Mouse (Mus musculus) lung, embryonic 14.5 days (tissue): ENCODE results near the gene Vamp8. TPM values are rescaled to one million over a fixed set of nuclear protein-coding genes. Genes with fewer than 3 reads are reported as not detected.

Experiments used
- ATAC-seq: fragments of 200-750 bp; cut with Nextera tagmentation; 2 replicates; pipeline ENCODE4 v1.8.0; 2017; ENCODE audit warnings: mild to moderate bottlenecking, moderate TSS enrichment, moderate library complexity; ENCODE audit not compliant: insufficient read depth
- DNase-seq: peaks from one replicate; pipeline ENCODE4 v3.0.0-alpha.2; 2015
- H3K27ac ChIP-seq: fragments of 300-500 bp; sonication (generic); 2 replicates; pipeline ENCODE4 v1.5.1; 2014; ENCODE audit warnings: low read depth, mild to moderate bottlenecking, moderate library complexity
- H3K27me3 ChIP-seq: fragments of 300-500 bp; sonication (generic); 2 replicates; pipeline ENCODE4 v1.6.1; 2014; ENCODE audit warnings: low read length, control low read depth; ENCODE audit not compliant: insufficient read depth
- H3K36me3 ChIP-seq: fragments of 300-500 bp; sonication (generic); 2 replicates; pipeline ENCODE4 v1.6.1; 2014; ENCODE audit warnings: control low read depth; ENCODE audit not compliant: insufficient read depth
- H3K4me1 ChIP-seq: fragments of 300-500 bp; sonication (generic); 2 replicates; pipeline ENCODE4 v1.6.1; 2014; ENCODE audit warnings: antibody characterized with exemption, control low read depth; ENCODE audit not compliant: insufficient read depth
- H3K4me2 ChIP-seq: fragments of 300-500 bp; sonication (generic); 2 replicates; pipeline ENCODE4 v1.6.1; 2014; ENCODE audit warnings: mild to moderate bottlenecking
- H3K4me3 ChIP-seq: fragments of 300-500 bp; sonication (generic); 2 replicates; pipeline ENCODE4 v1.5.1; 2014; ENCODE audit warnings: low read depth, low read length
- H3K9ac ChIP-seq: fragments of 300-500 bp; sonication (generic); 2 replicates; pipeline ENCODE4 v1.6.1; 2014
- H3K9me3 ChIP-seq: fragments of 300-500 bp; sonication (generic); 2 replicates; pipeline ENCODE4 v1.6.1; 2016; ENCODE audit warnings: low read depth, low read length, control low read depth
- CTCF ChIP-seq: IDR thresholded peaks from 2 replicates; pipeline ENCODE4 v1.5.1; 2016; ENCODE audit warnings: antibody characterized with exemption, low read depth
- WGBS: fragments of 180-500 bp; shearing (Covaris S2); extraction: QIAGEN DNeasy Blood & Tissue Kit; methylation state at CpG from one replicate; pipeline ENCODE4 v1.1.7; 2014; 5-methylcytosine and 5-hydroxymethylcytosine counted together
- polyA plus RNA-seq: library from polyadenylated mRNA; unstranded; fragments of >200 nt; fragmentation: Nextera tagmentation; extraction: Ambion mirVana; gene quantifications from 2 replicates; pipeline ENCODE4 v1.2.1, GENCODE M21; 2014

The Vamp8 gene
- polyA plus RNA-seq: 132 and 137 TPM in 2 replicates

DNA sequence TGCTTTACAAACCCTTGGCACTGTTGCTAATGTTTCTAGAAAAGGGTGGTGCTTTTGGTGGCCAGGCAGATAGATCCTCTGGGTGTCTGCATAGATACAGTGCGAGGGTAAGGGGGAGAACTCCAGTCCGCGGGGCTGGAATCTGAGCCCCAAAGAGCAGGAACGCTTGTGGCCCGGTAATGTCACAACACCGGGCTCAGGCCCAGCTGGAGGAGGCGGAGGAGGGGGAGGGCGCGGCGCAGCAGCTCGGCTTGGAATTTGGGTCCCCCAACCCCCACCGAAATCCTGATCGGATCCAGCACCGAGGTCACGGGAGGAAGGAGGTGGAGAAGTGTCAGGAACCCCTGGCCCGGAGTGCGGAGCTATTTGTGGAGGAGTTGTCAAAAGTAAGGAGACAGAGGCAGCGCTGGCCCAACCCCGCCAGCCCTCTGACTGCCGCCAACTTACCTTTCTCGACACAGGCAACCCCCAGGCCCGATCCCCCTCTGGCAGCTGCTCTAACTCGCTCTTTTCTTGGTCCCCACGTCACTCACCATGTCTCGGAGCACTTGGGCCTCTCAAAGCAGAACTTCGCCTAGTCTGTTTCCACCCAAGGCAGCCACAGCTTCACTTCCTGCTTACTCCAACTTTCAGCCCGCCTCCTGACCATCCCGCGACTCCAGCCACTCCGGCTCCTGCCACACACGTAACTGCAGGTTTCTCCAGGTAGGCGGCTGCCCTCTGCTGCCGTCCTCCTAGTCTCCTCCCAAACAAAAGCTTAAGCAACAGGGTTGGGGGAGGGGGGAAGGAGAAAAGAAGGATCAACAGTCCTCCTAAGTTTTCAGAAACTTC, at the start of gene Vamp8:
Gene Vamp8, minus strand, starts transcription at position 763 of the 831 bp plus-strand sequence.
- Histone ChIP-seq H3K27ac (peak within 1 kb of the TSS; percentile 94), H3K36me3 (peaks cover 22% of the 10 kb centered on the region), H3K27me3 (no peaks in the 10 kb centered on the region), H3K4me1 (0 out of 2 replicates have a peak, but pooled peaks cover 7% of the 10 kb centered on the region), H3K9me3 (no peaks in the 10 kb centered on the region), H3K4me3 (peak within 1 kb of the TSS; percentile 52), H3K9ac (peak within 1 kb of the TSS; percentile 68), H3K4me2 (peak within 1 kb of the TSS; percentile 69)
- WGBS: under 1% methylated on average over 33 of the region's 33 CpGs
- peak; percentile 32; the same call in 1 of the 2 replicates for TF ChIP-seq CTCF
- DNase-seq (peak; percentile 78), ATAC-seq (peak; percentile 80)

GRCm38 (mm10) chr6:72439355-72440185, 49.1 kb upstream of the Vamp8 start, which contains the start of gene Mat2a:
Gene Mat2a, minus strand, starts transcription at chr6:72439558.
- peaks cover 39% of the 10 kb centered on the region for H3K36me3 ChIP-seq
- DNase-seq (peak; percentile 96), ATAC-seq (peak; percentile 90)
- peak within 1 kb of the TSS; percentile 96 for H3K4me3 ChIP-seq
- H3K27me3 ChIP-seq: no peaks in the 10 kb centered on the region
- no peaks in the 10 kb centered on the region for H3K9me3 ChIP-seq
- peak within 1 kb of the TSS; percentile 99 for H3K27ac ChIP-seq
- peak within 1 kb of the TSS; percentile 99 for H3K9ac ChIP-seq
- TF ChIP-seq CTCF: peak; percentile 32
- 0 out of 2 replicates have a peak, but pooled peaks cover 6% of the 10 kb centered on the region for H3K4me1 ChIP-seq
- peak within 1 kb of the TSS; percentile 97 for H3K4me2 ChIP-seq
- WGBS: under 1% methylated on average over 77 of the region's 77 CpGs

DNA sequence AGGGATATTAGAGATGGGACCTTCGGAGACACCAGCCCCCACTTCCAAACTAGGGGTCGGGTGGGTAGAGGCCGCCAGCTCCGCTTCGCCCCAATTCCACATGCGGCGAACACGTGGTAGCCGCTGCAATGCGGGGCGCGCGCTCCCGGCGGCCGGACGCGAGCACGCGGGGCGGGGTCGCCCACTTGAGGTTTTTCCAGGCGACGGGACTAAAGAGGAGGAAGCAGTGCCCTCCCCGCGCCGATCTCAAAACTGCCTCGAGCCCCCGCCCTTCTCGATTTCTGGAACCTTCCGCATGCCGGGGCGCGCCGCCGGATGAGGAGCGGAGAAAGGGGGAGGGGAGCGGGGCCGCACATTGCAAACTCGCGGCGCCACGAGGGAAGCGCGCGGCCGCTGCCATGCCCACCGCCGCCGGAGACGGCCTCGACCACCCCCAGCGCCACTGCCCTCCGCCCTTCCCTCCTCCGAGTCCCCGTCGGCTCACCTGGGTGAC, 48.4 kb upstream of the Vamp8 start:
- no peak for TF ChIP-seq CTCF
- no peaks in the 10 kb centered on the region for H3K9me3 ChIP-seq
- H3K4me2 ChIP-seq: peak overlapping the region; percentile 97
- WGBS: 0% methylated on average over 51 of the region's 57 CpGs
- ATAC-seq: peak; percentile 42
- DNase-seq: peak; percentile 93
- H3K4me1 ChIP-seq: 0 out of 2 replicates have a peak, but pooled peaks cover 6% of the 10 kb centered on the region
- H3K4me3 ChIP-seq: peak overlapping the region; percentile 96
- no peaks in the 10 kb centered on the region for H3K27me3 ChIP-seq
- peak overlapping the region; percentile 99 for H3K9ac ChIP-seq
- peak overlapping the region; percentile 99 for H3K27ac ChIP-seq
- H3K36me3 ChIP-seq: peaks cover 44% of the 10 kb centered on the region

GRCm38 (mm10) chr6:72438226-72438625, 47.7 kb upstream of the Vamp8 start:
- Histone ChIP-seq H3K27me3 (no peaks in the 10 kb centered on the region), H3K9me3 (no peaks in the 10 kb centered on the region), H3K4me2 (peak overlapping the region; percentile 97), H3K27ac (peak overlapping the region; percentile 99), H3K4me1 (0 out of 2 replicates have a peak, but pooled peaks cover 6% of the 10 kb centered on the region), H3K9ac (peak overlapping the region; percentile 99), H3K36me3 (peaks cover 51% of the 10 kb centered on the region), H3K4me3 (peak overlapping the region; percentile 96)
- under 1% methylated on average over 5 of the region's 5 CpGs for WGBS
- ATAC-seq (no peak), DNase-seq (peak; percentile 28)
- no peak for TF ChIP-seq CTCF

DNA sequence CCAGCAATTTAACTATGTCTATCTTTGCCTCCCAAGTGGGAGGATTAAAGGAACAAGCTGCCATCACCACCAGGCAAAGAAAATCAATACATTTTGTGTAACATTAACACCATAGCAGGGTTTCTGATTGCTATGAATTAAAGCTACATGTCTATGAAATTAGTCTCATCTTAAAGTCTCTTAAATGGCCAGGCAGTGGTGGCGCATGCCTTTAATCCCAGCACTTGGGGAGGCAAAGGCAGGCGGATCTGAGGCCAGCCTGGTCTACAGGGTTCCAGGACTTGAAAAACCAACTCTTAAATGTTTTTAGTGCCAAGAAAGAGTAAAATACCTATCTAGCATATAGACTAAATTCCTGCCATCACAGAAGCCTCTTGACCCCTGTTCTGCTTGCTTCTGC, 41.6 kb upstream of the Vamp8 start:
- H3K27me3 ChIP-seq: no peaks in the 10 kb centered on the region
- ATAC-seq (no peak), DNase-seq (no peak)
- no peaks in the 10 kb centered on the region for H3K9me3 ChIP-seq
- no peak overlapping the region for H3K4me3 ChIP-seq
- TF ChIP-seq CTCF: no peak
- no peak overlapping the region for H3K27ac ChIP-seq
- peaks cover 93% of the 10 kb centered on the region for H3K36me3 ChIP-seq
- no peak overlapping the region for H3K4me2 ChIP-seq
- no peak overlapping the region for H3K9ac ChIP-seq
- H3K4me1 ChIP-seq: no peaks in the 10 kb centered on the region
- 89% methylated on average over 2 of the region's 2 CpGs for WGBS

GRCm38 (mm10) chr6:72430989-72431921, 40.8 kb upstream of the Vamp8 start:
- no peak overlapping the region for H3K4me2 ChIP-seq
- H3K4me3 ChIP-seq: no peak overlapping the region
- peaks cover 91% of the 10 kb centered on the region for H3K36me3 ChIP-seq
- no peak overlapping the region for H3K9ac ChIP-seq
- H3K27me3 ChIP-seq: no peaks in the 10 kb centered on the region
- no peaks in the 10 kb centered on the region for H3K9me3 ChIP-seq
- no peak for TF ChIP-seq CTCF
- ATAC-seq (peak; percentile 55; the same call in 1 of the 2 replicates), DNase-seq (peak; percentile 28)
- no peaks in the 10 kb centered on the region for H3K4me1 ChIP-seq
- WGBS: 39% methylated on average over 5 of the region's 5 CpGs
- H3K27ac ChIP-seq: no peak overlapping the region
